Mouse (Mus musculus): ENCODE data around the gene Gm9513.

Gm9513 gene

DNA sequence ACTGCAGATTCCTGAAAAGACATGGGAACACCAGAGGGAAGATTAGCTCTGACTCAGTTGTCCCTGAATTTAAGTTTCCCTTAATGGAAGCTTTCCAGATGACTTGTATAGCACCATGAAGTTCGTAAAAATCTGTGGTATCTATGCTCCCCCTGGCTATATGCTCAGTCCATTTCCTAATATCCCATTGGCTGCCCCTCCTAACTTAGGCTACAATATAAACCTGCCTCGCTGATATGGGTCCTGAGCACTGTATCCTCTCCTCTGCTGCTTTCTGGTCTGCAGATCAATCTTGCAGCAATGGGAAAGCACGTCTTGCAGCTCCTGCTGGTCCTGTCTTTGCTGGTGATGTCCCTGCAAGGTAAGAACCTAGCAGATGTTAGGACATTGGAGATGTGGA lies at the start of gene Gm9513:
TSS of gene Gm9513 (plus strand) at position 301 of the 400 bp plus-strand sequence.
- DNase-seq, result no peak

DNA sequence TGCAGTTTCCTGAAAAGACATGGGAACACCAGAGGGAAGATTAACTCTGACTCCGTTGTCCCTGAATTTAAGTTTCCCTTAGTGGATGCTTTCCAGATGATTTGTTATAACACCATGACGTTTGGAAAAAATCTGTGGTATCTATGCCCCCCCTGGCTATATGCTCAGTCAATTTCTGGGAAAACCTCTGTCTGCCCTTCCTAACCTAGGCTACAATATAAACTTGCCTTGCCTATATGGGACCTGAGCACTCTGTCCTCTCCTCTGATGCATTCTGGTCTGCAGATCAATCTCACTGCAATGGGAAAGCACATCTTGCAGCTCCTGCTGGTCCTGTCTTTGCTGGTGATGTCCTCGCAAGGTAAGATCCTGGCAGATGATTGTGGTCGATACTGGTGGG lies 43.9 kb upstream of the Gm9513 start, which contains the start of gene Gm7257:
TSS of gene Gm7257 (plus strand) at position 301 of the 400 bp plus-strand sequence.
- no peak for DNase-seq

GRCm38 (mm10) chr9:36435051-36435764 lies 40.2 kb upstream of the Gm9513 start:
- no peak for DNase-seq

GRCm38 (mm10) chr9:36494501-36495220 lies 19.2 kb downstream of the Gm9513 start:
- no peak for DNase-seq

DNA sequence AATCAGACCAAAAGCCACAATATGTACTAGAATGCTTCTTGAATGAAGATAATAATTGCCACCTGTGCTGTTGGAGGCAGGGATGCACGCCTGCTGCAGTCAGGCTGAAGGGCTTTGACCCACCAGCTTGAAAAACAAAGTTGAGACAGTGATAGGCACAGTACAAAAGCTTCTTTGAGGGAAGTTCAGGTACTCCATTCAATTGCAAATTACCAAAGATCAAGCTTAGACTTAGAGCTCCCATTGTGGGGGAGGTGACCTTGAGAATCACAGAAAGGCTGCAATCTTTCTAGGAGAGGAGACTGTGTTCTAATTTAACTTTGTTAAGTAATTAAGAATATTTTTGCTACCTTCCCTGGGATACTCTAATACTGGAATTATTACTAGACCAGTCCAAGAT lies 20.4 kb downstream of the Gm9513 start:
- no peak for DNase-seq

- DNase-seq, result no peak
These were observed 28.8 kb downstream of the Gm9513 start for GRCm38 (mm10) chr9:36504211-36504610.
